Mouse (Mus musculus): Measurements from ENCODE around the gene Pde4a.

DNA sequence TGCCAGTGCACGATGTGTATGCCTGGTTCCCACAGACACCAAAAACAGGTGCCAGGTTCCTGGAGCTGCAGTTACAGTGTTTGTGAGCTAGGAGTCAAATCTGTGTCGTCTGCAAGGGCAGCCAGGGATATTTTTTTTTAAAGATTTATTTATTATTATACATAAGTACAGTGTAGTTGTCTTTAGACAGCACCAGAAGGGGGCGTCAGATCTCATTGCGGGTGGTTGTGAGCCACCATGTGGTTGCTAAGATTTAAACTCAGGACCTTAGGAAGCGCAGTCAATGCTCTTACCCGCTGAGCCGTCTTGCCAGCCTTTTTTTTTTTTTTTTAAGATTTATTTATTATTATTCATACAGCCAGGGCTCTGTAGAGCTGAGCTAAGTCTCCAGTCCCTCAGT is 24.4 kb downstream of the Pde4a start:
- TF ChIP-seq MYOD1 (IDR thresholded peaks at IDR 0.05; ENCODE audit: control insufficient read depth, insufficient read length, low read depth) (no peak), CTCF (IDR thresholded peaks at IDR 0.05; ENCODE audit: control insufficient read depth, insufficient read depth, insufficient read length) (no peak), CEBPB (IDR thresholded peaks at IDR 0.05; ENCODE audit: low read depth) (no peak), USF1 (IDR thresholded peaks at IDR 0.05; ENCODE audit: low read depth) (no peak), MAX (IDR thresholded peaks at IDR 0.05) (no peak), FOSL1 (IDR thresholded peaks at IDR 0.05; ENCODE audit: insufficient read depth, low read length, poor library complexity, severe bottlenecking) (no peak)

Data from C2C12 (cell line).